In genomic region chr5:91363274-91363991, GRCm38 (mm10) we compare ENCODE assay signal across 18 mouse cellular contexts. TPM values are rescaled to one million over a fixed set of nuclear protein-coding genes. Genes with fewer than 3 reads are reported as not detected.
A peak's percentile ranks its signal among the peaks of the same experiment; 100 is the strongest.
DNase-seq lines count a peak whose midpoint lies in the region; ATAC-seq and TF ChIP-seq lines count a peak whose summit lies in the region.
"Had no signal": no experiment of that assay in that cellular context is flagged by ENCODE, and none has a peak within 500 bp of the region (broad histone marks: within the 10 kb centered on the region; RNA-seq: fewer than 3 reads in every experiment).

No protein-coding gene starts in this region.

- no peaks in the 10 kb centered on the region for H3K4me1 ChIP-seq in forebrain, embryonic 14.5 days (ENCODE audit: control insufficient read depth, insufficient read depth, low read length)
- peaks cover 4% of the 10 kb centered on the region; the same call in 1 of the 2 replicates for H3K4me1 ChIP-seq in forebrain, embryonic 10.5 days
- H3K4me1 ChIP-seq: megakaryocyte, embryonic 14.5 days had no signal

- no peak overlapping the region for H3K4me3 ChIP-seq in forebrain, embryonic 14.5 days (ENCODE audit: low read depth, low read length)
- no peak overlapping the region for H3K4me3 ChIP-seq in forebrain, embryonic 10.5 days
- H3K4me3 ChIP-seq in layer of hippocampus, adult 2 months: no peak overlapping the region
- H3K4me3 ChIP-seq: erythroblast, embryonic 14.5 days; limb, embryonic 15.5 days; megakaryocyte, embryonic 14.5 days; myocyte had no signal

- ATAC-seq in forebrain, embryonic 14.5 days: no peak

- no peaks in the 10 kb centered on the region for H3K27me3 ChIP-seq in forebrain, embryonic 14.5 days (replicated peaks; ENCODE audit: control insufficient read depth, insufficient read depth, low read length)
- no peaks in the 10 kb centered on the region for H3K27me3 ChIP-seq in forebrain, embryonic 10.5 days (ENCODE audit: poor library complexity, severe bottlenecking)
- H3K27me3 ChIP-seq: CH12.LX; limb, embryonic 15.5 days; megakaryocyte, embryonic 14.5 days had no signal

- DNase-seq in forebrain, embryonic 14.5 days (ENCODE audit: low spot score): peak; percentile 63
- DNase-seq in forebrain, embryonic 10.5 days (ENCODE audit: extremely low spot score, low spot score): no peak
- DNase-seq in layer of hippocampus, adult 2 months (ENCODE audit: low spot score in 2 of 2): peak in 1 of 2 experiments; percentile 26
- DNase-seq in layer of hippocampus, postnatal 25 days (ENCODE audit: extremely low spot score in 1 of 2, low spot score in 1 of 2): no peak
- DNase-seq in retina, postnatal 1 day: peak; percentile 5
- DNase-seq in retina, embryonic 14.5 days (ENCODE audit: low spot score): no peak
- no peak for DNase-seq in heart, adult 18-20 months
- DNase-seq: cerebellum, adult 11 months; heart, postnatal 14 days; lung, postnatal 10 days; right cerebral cortex, postnatal 25 days; thymus, postnatal 36 days had no signal

- WGBS in forebrain, embryonic 14.5 days: 85% methylated on average over 6 of the region's 6 CpGs
- WGBS in forebrain, embryonic 10.5 days: 97% methylated on average over 6 of the region's 6 CpGs

- H3K36me3 ChIP-seq in forebrain, embryonic 14.5 days (ENCODE audit: control insufficient read depth, insufficient read depth, low read length): no peaks in the 10 kb centered on the region
- H3K36me3 ChIP-seq in forebrain, embryonic 10.5 days (replicated peaks): no peaks in the 10 kb centered on the region
- H3K36me3 ChIP-seq: limb, embryonic 15.5 days had no signal

- no peaks in the 10 kb centered on the region for H3K9me3 ChIP-seq in forebrain, embryonic 14.5 days (replicated peaks; ENCODE audit: control insufficient read depth, low read length)
- no peaks in the 10 kb centered on the region for H3K9me3 ChIP-seq in forebrain, embryonic 10.5 days
- H3K9me3 ChIP-seq: limb, embryonic 15.5 days; megakaryocyte, embryonic 14.5 days had no signal

- H3K9ac ChIP-seq in forebrain, embryonic 14.5 days (ENCODE audit: low read length): no peak overlapping the region
- H3K9ac ChIP-seq: limb, embryonic 15.5 days had no signal

- H3K27ac ChIP-seq in forebrain, embryonic 14.5 days (ENCODE audit: low read depth, low read length): no peak overlapping the region
- H3K27ac ChIP-seq in forebrain, embryonic 10.5 days: no peak overlapping the region
- H3K27ac ChIP-seq in layer of hippocampus, adult 2 months: peak overlapping the region; percentile 21
- H3K27ac ChIP-seq: limb, embryonic 15.5 days had no signal

- H3K4me2 ChIP-seq in forebrain, embryonic 14.5 days (ENCODE audit: low read length): no peak overlapping the region
- H3K4me2 ChIP-seq: heart, embryonic 11.5 days; limb, embryonic 15.5 days had no signal

- no peak for TF ChIP-seq CTCF in layer of hippocampus, adult 2 months (conservative IDR thresholded peaks at IDR 0.05)

RNA-seq across cellular contexts. Expression of gene Btc, which starts 39.4 kb away (rescaled TPM):
- 0.14 and 0.15 TPM in 2 replicates for polyA plus RNA-seq in forebrain, embryonic 14.5 days (2014; fragmentation: Nextera tagmentation; extraction: Ambion mirVana)
- polyA plus RNA-seq in forebrain, embryonic 10.5 days (2016; fragmentation: Nextera tagmentation; extraction: Ambion mirVana): not detected in 2 replicates
- total RNA-seq in layer of hippocampus, adult 2 months (2021): 1 to 10 TPM; 1.0 to 1.4 TPM
- under 1 TPM; 0.45 to 0.96 TPM for total RNA-seq in layer of hippocampus, postnatal 25 days (2021)
- 1 to 10 TPM; 1.6 to 2.5 TPM for total RNA-seq in heart, adult 18-20 months (2021)
- polyA plus RNA-seq: erythroblast, embryonic 14.5 days had no signal

Comparison
In these comparisons a context has a peak if more than half of its experiments do, and no peak if none do; other contexts are left out.
1. DNase-seq: peak in forebrain, embryonic 14.5 days (single experiment) and retina, postnatal 1 day (single experiment); none in forebrain, embryonic 10.5 days (single experiment), layer of hippocampus, postnatal 25 days (0 of 2), retina, embryonic 14.5 days (single experiment) and heart, adult 18-20 months (0 of 2).